Mouse (Mus musculus) gastrocnemius, adult 8-10 months (tissue): Measurements from ENCODE around the gene Tnmd. TPM values are rescaled to one million over a fixed set of nuclear protein-coding genes. Genes with fewer than 3 reads are reported as not detected.

Experiments used
- DNase-seq, 2 experiments: peaks; one replicate each; pipeline ENCODE4 v3.0.0; 2022; ENCODE audit warnings: low spot score in 2 of 2
- total RNA-seq, 4 experiments: library from RNA; stranded (reverse); gene quantifications; 2 replicates each; pipeline ENCODE4 v1.2.4; 2022

The Tnmd gene
- 10 to 100 TPM in 1 of 4 experiments, 1 to 10 TPM in 3; 1.8 to 12.0 (median 3.2) TPM for total RNA-seq

DNA sequence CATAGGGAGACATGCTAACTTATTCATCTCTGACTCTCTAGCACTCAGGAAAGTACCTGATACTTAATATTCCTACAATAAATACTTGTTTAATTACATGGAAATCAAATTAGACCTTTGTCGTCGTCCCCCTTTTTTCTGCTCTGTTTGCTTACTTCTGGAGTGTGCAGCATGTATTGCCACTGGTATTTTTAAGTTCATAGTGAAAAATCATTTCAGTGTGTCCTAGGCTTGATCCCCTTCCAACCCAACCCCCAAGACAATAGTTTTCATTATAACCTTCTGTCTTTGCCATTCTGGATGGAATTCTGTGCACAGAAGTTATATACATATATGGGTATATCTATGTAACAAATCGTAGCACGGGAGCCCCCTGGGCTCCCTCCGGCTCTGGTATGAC, at the start of gene Tnmd:
Tnmd (plus strand) TSS at position 301 of the 400 bp plus-strand sequence.
- DNase-seq, result no peak

DNA sequence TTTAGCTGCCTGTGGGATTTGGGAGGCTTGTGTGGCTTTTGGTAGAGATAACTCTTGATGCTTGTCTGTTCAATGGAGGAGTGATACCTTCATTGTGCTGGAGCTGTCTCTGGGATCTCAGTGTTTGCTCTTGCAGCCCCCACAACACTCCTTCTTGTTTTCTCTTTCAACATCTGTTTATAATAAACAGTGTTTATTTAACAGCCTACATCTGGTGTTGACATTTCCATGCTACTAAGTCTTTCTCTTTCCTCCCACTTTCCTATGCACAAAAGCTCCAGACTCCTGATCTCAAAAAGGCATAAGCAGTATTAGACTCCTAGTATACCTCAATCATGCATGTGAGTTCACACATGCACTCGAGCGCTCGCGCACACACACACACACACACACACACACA, 2.9 kb downstream of the Tnmd start:
- no peak for DNase-seq

DNA sequence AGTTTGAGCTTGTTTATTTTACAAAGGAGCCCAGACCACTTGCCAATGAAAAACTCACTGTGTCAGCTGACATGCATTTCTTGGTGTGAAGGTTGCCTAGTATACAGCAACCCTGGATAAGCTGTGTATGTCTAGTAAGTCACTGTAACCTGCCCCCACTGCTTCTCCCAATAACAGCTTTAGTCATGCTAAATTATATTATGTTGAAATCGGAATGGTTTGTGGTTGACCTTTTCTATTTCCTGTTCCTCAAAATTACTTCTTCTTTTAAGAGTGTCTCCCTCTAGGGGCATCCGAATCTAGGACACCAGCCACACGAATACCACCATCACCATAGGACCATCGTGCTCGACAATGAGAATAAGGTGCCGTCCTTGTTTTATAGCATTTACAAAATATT, 19.0 kb downstream of the Tnmd start:
- no peak for DNase-seq

DNA sequence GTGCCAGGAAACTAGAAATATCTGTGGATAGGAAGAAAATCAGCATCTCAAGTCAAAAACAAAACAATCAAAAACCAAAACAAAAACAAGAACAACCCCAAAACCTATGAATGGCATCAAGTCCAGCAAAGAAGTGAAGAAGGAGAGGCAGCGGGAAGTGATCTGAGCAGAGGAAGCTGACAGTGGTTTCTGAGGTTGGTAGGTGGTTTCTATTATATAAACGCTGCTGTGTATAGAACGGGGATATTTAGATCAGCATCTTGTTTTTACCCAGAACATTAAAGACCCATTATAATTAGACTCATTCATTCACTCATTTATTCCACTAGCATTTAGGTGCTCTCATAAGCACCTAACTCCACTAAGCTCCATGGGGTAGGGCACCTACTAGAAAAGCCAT, 36.5 kb downstream of the Tnmd start:
- no peak for DNase-seq

DNA sequence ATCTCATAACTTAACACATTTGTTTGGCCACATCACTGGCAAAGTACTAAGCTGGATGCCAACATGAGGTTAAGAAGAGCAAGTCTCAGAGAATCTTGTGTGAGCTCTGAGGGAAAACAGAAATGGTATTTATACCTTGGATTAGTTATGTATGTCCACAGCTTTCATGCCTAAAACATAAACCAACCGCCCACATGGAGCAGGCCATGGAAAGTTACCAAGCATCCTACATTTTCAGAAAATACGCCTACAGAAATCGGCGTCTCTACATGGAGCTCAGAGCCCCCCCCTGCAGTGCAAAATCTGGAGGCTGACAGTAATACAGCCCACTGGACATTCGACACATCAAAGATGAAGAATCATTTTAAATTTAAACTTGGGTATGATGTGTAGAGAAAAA, 37.3 kb downstream of the Tnmd start:
- DNase-seq, result no peak

DNA sequence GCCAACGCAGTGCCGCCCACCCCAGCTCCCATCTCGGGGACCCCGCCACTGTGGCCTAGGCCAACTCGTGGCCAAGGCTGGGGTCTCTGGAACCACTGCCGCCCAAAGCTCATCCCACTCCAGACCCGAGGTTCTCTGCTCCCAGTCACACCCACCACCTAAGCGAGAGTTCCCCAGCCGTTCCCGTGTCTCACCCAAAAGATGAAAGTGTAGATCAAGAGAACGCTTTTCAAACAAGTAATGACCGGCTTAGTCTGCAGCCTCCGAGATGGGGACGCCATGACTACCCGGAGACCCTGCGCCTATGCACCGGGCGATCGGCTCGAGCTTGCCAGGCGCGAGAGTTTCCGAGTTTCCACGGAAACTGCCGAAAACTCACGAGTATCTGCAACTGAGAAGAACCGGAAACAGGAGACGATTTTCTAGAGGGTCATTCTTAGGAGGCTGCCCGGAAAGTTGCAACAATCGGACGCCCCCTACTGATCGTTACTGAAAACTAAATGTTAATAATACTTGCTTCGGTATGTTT, 47.3 kb downstream of the Tnmd start, which contains the start of gene Tspan6:
Tspan6 (minus strand) TSS at position 416 of the 529 bp plus-strand sequence.
- DNase-seq, result peak; percentile 26 to 56

DNA sequence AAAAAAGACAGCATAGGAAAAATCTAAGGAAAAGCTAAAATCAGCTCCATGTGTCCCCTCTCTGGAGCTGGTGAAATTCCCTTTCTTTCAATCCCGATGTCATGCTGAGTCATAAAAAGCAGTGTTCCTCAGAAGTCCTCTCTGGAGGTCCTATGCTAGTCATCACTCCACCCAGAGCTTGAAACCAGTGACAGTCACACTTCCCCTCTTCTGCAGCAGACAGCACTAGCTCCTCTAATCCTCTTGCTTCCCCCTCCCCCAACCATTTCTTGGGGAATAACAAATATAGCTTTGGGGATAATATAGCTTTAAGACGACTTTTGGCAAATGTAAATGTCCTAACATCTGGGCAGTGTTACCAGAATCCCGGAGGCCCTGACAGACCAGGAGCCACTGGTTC, 57.5 kb downstream of the Tnmd start, which contains the start of gene Srpx2:
Srpx2 (plus strand) TSS at position 166 of the 400 bp plus-strand sequence.
- DNase-seq, result no peak

DNA sequence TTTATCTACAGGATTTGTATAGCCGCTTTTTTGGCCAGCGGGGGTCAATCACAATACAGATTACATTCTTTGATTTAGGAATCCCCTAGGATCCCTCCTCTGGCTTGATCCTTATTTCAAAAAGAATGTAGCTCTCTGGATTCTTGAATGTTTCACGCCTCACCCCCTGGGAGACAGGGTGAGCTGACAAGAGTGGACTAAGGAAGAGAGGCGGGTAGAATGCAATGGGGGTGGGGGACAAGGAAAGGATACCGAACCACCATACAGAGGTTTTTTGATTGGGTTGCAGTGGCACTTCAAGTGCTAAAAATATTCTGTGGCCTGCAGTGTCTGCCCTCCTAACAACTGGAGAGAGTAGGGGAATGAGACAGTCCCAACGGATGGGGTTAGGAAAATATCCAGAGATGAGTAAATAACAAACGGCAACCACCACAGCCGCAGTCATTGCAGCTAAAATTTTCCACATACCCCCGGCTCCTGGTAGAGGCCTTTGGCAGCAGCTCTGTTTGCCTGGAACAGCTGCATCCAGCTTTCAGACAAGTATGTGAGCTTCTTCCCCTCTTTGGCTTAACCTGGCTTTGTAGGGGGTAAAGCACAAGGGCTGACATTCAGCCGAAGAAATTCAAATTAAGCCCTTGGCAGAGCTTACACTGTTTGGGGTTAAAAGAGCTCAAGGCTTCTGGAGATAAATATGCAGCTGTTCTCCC, 60.8 kb downstream of the Tnmd start:
- DNase-seq, result peak; percentile 2 to 9

DNA sequence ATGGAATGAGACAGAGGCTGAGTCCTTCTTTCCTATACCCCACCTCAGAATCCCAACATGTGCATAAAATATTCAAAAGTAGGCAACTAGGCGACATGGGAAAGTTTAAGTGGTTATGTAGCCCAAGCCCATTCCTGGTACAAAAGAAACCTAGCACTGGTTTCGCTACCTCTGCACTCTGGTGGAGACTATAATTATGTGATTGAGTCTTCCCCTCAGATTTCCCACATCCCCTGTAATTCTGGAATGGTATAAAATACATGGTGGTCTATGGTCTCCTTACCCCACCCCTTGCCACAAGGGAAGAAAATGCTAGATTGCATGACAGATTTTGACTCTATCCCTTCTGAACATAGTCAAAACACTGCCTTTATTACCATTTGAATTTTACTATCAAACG, 62.2 kb downstream of the Tnmd start:
- DNase-seq, result no peak

DNA sequence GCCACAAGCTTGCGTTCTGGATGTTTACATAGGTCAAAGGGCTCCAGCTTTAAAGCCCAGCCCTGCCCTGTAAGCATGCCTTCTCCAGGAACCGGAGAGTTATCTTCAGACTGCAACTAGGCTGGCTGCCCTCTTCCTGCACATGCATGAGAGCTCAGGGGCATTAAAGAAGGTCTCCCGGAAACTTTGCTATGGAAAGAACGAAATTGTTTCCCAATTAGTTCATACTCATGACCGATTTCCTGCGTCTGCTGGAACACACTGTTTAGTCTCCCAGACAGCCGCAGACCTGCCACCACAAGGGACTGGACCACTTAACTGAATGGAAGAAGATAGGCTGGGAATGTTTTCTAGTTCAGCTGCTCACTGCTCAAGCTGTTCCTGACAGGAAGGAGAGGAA, 63.4 kb downstream of the Tnmd start:
- DNase-seq, result no peak

Other genes with a start within 250 kb of the Tnmd start
- 1 to 10 TPM; 2.5 to 3.2 (median 2.6) TPM for gene Pcdh19, start 162.0 kb upstream of the Tnmd start, total RNA-seq
- 1 to 10 TPM; 2.1 to 2.6 (median 2.3) TPM for gene Tspan6, start 47.4 kb downstream of the Tnmd start, total RNA-seq
- gene Srpx2, start 57.4 kb downstream of the Tnmd start, total RNA-seq, result 1 to 10 TPM; 1.1 to 2.8 (median 1.8) TPM
- gene Sytl4, start 130.8 kb downstream of the Tnmd start, total RNA-seq, result under 1 TPM; 0.29 to 0.96 (median 0.81) TPM
- 1 to 10 TPM; 3.7 to 6.9 (median 5.2) TPM for gene Cstf2, start 208.2 kb downstream of the Tnmd start, total RNA-seq